Mouse (Mus musculus): ENCODE results near the gene Epn2. TPM values are rescaled to one million over a fixed set of nuclear protein-coding genes. Genes with fewer than 3 reads are reported as not detected.

Epn2 gene
- total and polyA plus RNA-seq, 3 experiments: 7.2 to 13.8 (median 10.1) TPM

DNA sequence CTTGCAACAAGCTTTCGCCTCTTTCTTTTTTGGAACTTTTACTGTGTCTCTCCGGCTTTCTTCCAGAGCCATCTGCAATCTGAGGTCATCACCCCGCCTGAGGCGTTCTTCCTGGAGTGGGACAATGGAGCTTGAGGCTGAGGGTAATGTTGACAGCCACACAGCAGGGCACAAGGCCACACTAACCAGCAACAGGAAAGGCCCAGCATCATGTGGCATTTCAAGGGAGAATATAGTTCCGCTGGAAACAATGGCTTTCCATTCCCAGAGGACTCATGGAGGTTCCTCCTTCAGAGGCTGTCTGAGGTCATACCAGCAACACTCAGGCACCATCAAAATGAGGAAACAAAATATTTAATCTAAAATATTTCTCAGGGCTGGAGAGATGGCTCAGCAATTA, 45.9 kb downstream of the Epn2 start:
- in situ Hi-C loops (cut with MboI; ENCODE audit: low pct_ligation_motif_present, low pct_unique_long_range_greater_than_20kb, low sequenced_read_pairs): no loop called here
- no peak for TF ChIP-seq BHLHE40 (IDR thresholded peaks at IDR 0.05; ENCODE audit: low read depth, low read length)
- TF ChIP-seq JUN (IDR thresholded peaks at IDR 0.05; ENCODE audit: insufficient read depth, low read depth, low read length): no peak
- no peak for TF ChIP-seq CTCF (conservative IDR thresholded peaks at IDR 0.05 in 1 of 2, IDR thresholded peaks at IDR 0.05 in 1 of 2; ENCODE audit: low read depth in 2 of 2, low read length in 2 of 2)
- TF ChIP-seq JUND (conservative IDR thresholded peaks at IDR 0.05; ENCODE audit: low read depth, low read length): no peak
- TF ChIP-seq RAD21 (IDR thresholded peaks at IDR 0.05; ENCODE audit: low read depth, low read length): no peak
- TF ChIP-seq SMC3 (IDR thresholded peaks at IDR 0.05; ENCODE audit: low read depth, low read length): no peak
- TF ChIP-seq USF2 (conservative IDR thresholded peaks at IDR 0.05; ENCODE audit: low read depth, low read length): no peak
- no peak for TF ChIP-seq CHD2 (IDR thresholded peaks at IDR 0.05; ENCODE audit: low read length)
- no peak for TF ChIP-seq MAX (IDR thresholded peaks at IDR 0.05; ENCODE audit: low read length)
- no peak for TF ChIP-seq TCF12 (IDR thresholded peaks at IDR 0.05; ENCODE audit: low read depth, low read length)
- no peak for TF ChIP-seq IRF4 (IDR thresholded peaks at IDR 0.05; ENCODE audit: low read depth, low read length)
- no peak for TF ChIP-seq MAZ (IDR thresholded peaks at IDR 0.05; ENCODE audit: low read depth, low read length)

DNA sequence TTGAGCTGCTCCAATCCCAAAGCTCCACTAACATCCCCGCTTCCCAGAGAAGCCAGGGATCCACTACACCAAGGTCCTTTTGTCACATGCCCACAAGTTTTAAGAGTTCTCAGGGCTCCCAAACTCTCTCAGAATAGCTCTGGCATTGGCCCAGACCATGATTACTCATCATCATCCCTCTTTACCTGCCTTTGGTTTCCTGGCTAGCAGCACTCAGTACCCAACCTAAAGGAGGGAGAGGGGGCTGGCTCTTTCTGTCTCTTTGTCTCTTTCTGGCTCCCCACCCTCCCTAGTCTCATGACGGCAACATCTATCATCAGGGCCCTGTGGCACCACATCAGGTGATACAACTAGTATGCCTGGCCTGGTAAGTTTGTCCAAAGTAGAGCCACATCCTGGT, 46.7 kb downstream of the Epn2 start:
- no peak overlapping the region for H3K9ac ChIP-seq (ENCODE audit: insufficient read depth, low read depth)
- H3K27me3 ChIP-seq (replicated peaks): no peaks in the 10 kb centered on the region
- H3K4me3 ChIP-seq (replicated peaks in 1 of 3; ENCODE audit: low read depth in 2 of 3, low read length in 2 of 3, poor library complexity in 1 of 3): no peak overlapping the region
- dilution Hi-C loops (cut with MboI; ENCODE audit: extremely low pct_ligation_motif_present, extremely low pct_unique_long_range_greater_than_20kb, low sequenced_read_pairs): no loop called here
- no peak overlapping the region for H3K4me2 ChIP-seq (ENCODE audit: insufficient read depth, low read depth, poor library complexity, severe bottlenecking)
- H3K36me3 ChIP-seq (replicated peaks in 1 of 2; ENCODE audit: control insufficient read depth in 1 of 2, insufficient read depth in 1 of 2, low read length in 1 of 2): peaks cover 0 to 40% of the 10 kb centered on the region in 2 experiments
- DNase-seq (ENCODE audit: extremely low read depth): no peak
- H3K9me3 ChIP-seq (replicated peaks; ENCODE audit: low read length): no peaks in the 10 kb centered on the region
- no peaks in the 10 kb centered on the region for H3K79me2 ChIP-seq (replicated peaks; ENCODE audit: control insufficient read depth, extremely low read depth, insufficient read depth, poor library complexity, severe bottlenecking)
- TF ChIP-seq ELF1 (IDR thresholded peaks at IDR 0.05; ENCODE audit: low read depth, low read length) (no peak), PAX5 (IDR thresholded peaks at IDR 0.05; ENCODE audit: low read length) (no peak), MYC (IDR thresholded peaks at IDR 0.05; ENCODE audit: low read depth, low read length) (no peak), ZKSCAN1 (IDR thresholded peaks at IDR 0.05; ENCODE audit: borderline replicate concordance, low read depth, low read length) (no peak), RCOR1 (conservative IDR thresholded peaks at IDR 0.05; ENCODE audit: low read depth, low read length) (no peak), JUND (conservative IDR thresholded peaks at IDR 0.05; ENCODE audit: low read depth, low read length) (no peak), SMC3 (IDR thresholded peaks at IDR 0.05; ENCODE audit: low read depth, low read length) (no peak), ETS1 (conservative IDR thresholded peaks at IDR 0.05; ENCODE audit: low read depth, low read length) (no peak), NRF1 (IDR thresholded peaks at IDR 0.05; ENCODE audit: low read depth, low read length) (no peak), MXI1 (IDR thresholded peaks at IDR 0.05; ENCODE audit: low read depth, low read length) (no peak), EP300 (IDR thresholded peaks at IDR 0.05; ENCODE audit: low read length) (no peak), POLR2AphosphoS2 (IDR thresholded peaks at IDR 0.05; ENCODE audit: low read depth, low read length) (no peak), CTCF (conservative IDR thresholded peaks at IDR 0.05 in 1 of 2, IDR thresholded peaks at IDR 0.05 in 1 of 2; ENCODE audit: low read depth in 2 of 2, low read length in 2 of 2) (no peak), RAD21 (IDR thresholded peaks at IDR 0.05; ENCODE audit: low read depth, low read length) (no peak), BHLHE40 (IDR thresholded peaks at IDR 0.05; ENCODE audit: low read depth, low read length) (no peak), UBTF (IDR thresholded peaks at IDR 0.05; ENCODE audit: low read depth, low read length) (no peak), MAX (IDR thresholded peaks at IDR 0.05; ENCODE audit: low read length) (no peak), TCF12 (IDR thresholded peaks at IDR 0.05; ENCODE audit: low read depth, low read length) (no peak), NELFE (IDR thresholded peaks at IDR 0.05; ENCODE audit: low read depth, low read length) (no peak)
- H3K4me1 ChIP-seq (ENCODE audit: control insufficient read depth in 1 of 2, insufficient read depth in 2 of 2): peaks cover 0 to 16% of the 10 kb centered on the region in 2 experiments; a peak in 2 of 4 replicates
- in situ Hi-C loops (cut with MboI; ENCODE audit: low pct_ligation_motif_present, low pct_unique_long_range_greater_than_20kb, low sequenced_read_pairs): no loop called here
- no peak overlapping the region for H3K27ac ChIP-seq (ENCODE audit: insufficient read depth, low read depth)

More for the DNA sequence above, 45.9 kb downstream of the Epn2 start:
- DNase-seq (ENCODE audit: extremely low read depth): no peak
- peaks cover 0 to 16% of the 10 kb centered on the region in 2 experiments; a peak in 2 of 4 replicates for H3K4me1 ChIP-seq (ENCODE audit: control insufficient read depth in 1 of 2, insufficient read depth in 2 of 2)
- no peaks in the 10 kb centered on the region for H3K79me2 ChIP-seq (replicated peaks; ENCODE audit: control insufficient read depth, extremely low read depth, insufficient read depth, poor library complexity, severe bottlenecking)
- H3K4me2 ChIP-seq (ENCODE audit: insufficient read depth, low read depth, poor library complexity, severe bottlenecking): no peak overlapping the region
- no peaks in the 10 kb centered on the region for H3K27me3 ChIP-seq (replicated peaks)
- no peak overlapping the region for H3K9ac ChIP-seq (ENCODE audit: insufficient read depth, low read depth)
- no peak overlapping the region for H3K27ac ChIP-seq (ENCODE audit: insufficient read depth, low read depth)
- H3K36me3 ChIP-seq (replicated peaks in 1 of 2; ENCODE audit: control insufficient read depth in 1 of 2, insufficient read depth in 1 of 2, low read length in 1 of 2): peaks cover 0 to 37% of the 10 kb centered on the region in 2 experiments
- dilution Hi-C loops (cut with MboI; ENCODE audit: extremely low pct_ligation_motif_present, extremely low pct_unique_long_range_greater_than_20kb, low sequenced_read_pairs): no loop called here
- no peak overlapping the region for H3K4me3 ChIP-seq (replicated peaks in 1 of 3; ENCODE audit: low read depth in 2 of 3, low read length in 2 of 3, poor library complexity in 1 of 3)
- no peaks in the 10 kb centered on the region for H3K9me3 ChIP-seq (replicated peaks; ENCODE audit: low read length)

Measured in CH12.LX (cell line).